In genomic region chr2:92173186-92173585, GRCm38 (mm10) we compare ENCODE assay signal across 22 mouse cellular contexts.
DNase-seq lines count a peak whose midpoint lies in the region; ATAC-seq lines count a peak whose summit lies in the region.
"Had no signal": no experiment of that assay in that cellular context is flagged by ENCODE, and none has a peak within 500 bp of the region (broad histone marks: within the 10 kb centered on the region; RNA-seq: fewer than 3 reads in every experiment).

No protein-coding gene starts in this region.

- H3K27ac ChIP-seq in intestine, embryonic 14.5 days (ENCODE audit: low read depth), result no peak overlapping the region
- H3K27ac ChIP-seq in intestine, embryonic 15.5 days, result no peak overlapping the region
- H3K27ac ChIP-seq: embryonic facial prominence, embryonic 13.5 days; embryonic facial prominence, embryonic 15.5 days; forebrain, embryonic 13.5 days; forebrain, embryonic 15.5 days had no signal

- H3K4me1 ChIP-seq in intestine, embryonic 14.5 days (replicated peaks; ENCODE audit: control insufficient read depth, insufficient read depth, low read length), result no peaks in the 10 kb centered on the region
- H3K4me1 ChIP-seq in intestine, embryonic 15.5 days (replicated peaks), result no peaks in the 10 kb centered on the region
- H3K4me1 ChIP-seq: embryonic facial prominence, embryonic 13.5 days; embryonic facial prominence, embryonic 15.5 days; forebrain, embryonic 15.5 days had no signal

- no peaks in the 10 kb centered on the region for H3K36me3 ChIP-seq in intestine, embryonic 14.5 days (ENCODE audit: control insufficient read depth, insufficient read depth, low read length)
- H3K36me3 ChIP-seq in intestine, embryonic 15.5 days, result no peaks in the 10 kb centered on the region
- H3K36me3 ChIP-seq: embryonic facial prominence, embryonic 13.5 days; embryonic facial prominence, embryonic 15.5 days; forebrain, embryonic 15.5 days had no signal

- H3K4me2 ChIP-seq in intestine, embryonic 14.5 days (ENCODE audit: low read length), result no peak overlapping the region
- no peak overlapping the region for H3K4me2 ChIP-seq in intestine, embryonic 15.5 days (replicated peaks)
- H3K4me2 ChIP-seq: embryonic facial prominence, embryonic 13.5 days; embryonic facial prominence, embryonic 15.5 days; forebrain, embryonic 13.5 days; forebrain, embryonic 15.5 days had no signal

- no peak overlapping the region for H3K4me3 ChIP-seq in intestine, embryonic 14.5 days (ENCODE audit: low read depth, low read length)
- H3K4me3 ChIP-seq in intestine, embryonic 15.5 days (replicated peaks), result no peak overlapping the region
- H3K4me3 ChIP-seq: embryonic facial prominence, embryonic 13.5 days; embryonic facial prominence, embryonic 15.5 days; erythroblast, embryonic 14.5 days; forebrain, embryonic 13.5 days; forebrain, embryonic 15.5 days had no signal

- no peaks in the 10 kb centered on the region for H3K27me3 ChIP-seq in intestine, embryonic 14.5 days (replicated peaks; ENCODE audit: control insufficient read depth, insufficient read depth, low read length)
- H3K27me3 ChIP-seq in intestine, embryonic 15.5 days (replicated peaks), result no peaks in the 10 kb centered on the region
- H3K27me3 ChIP-seq: embryonic facial prominence, embryonic 13.5 days; embryonic facial prominence, embryonic 15.5 days; forebrain, embryonic 13.5 days; forebrain, embryonic 15.5 days had no signal

- no peak overlapping the region for H3K9ac ChIP-seq in intestine, embryonic 14.5 days (ENCODE audit: low read length)
- H3K9ac ChIP-seq in intestine, embryonic 15.5 days, result no peak overlapping the region
- H3K9ac ChIP-seq: embryonic facial prominence, embryonic 13.5 days; embryonic facial prominence, embryonic 15.5 days; forebrain, embryonic 13.5 days; forebrain, embryonic 15.5 days; forebrain, postnatal 0 days had no signal

- WGBS in intestine, embryonic 14.5 days, result 83% methylated on average over 4 of the region's 4 CpGs
- 89% methylated on average over 4 of the region's 4 CpGs for WGBS in intestine, embryonic 15.5 days

- DNase-seq in heart, adult 11 months, result peak; percentile 46
- DNase-seq in heart, postnatal 4 days, result no peak
- DNase-seq in intestine, embryonic 14.5 days (ENCODE audit: low spot score), result peak; percentile 35
- no peak for DNase-seq in embryo, embryonic 9.5 days (ENCODE audit: extremely low spot score)
- no peak for DNase-seq in urinary bladder, adult 18-20 months (ENCODE audit: low spot score in 2 of 2)
- DNase-seq: adrenal gland, adult 2 months; adrenal gland, postnatal 10 days; adrenal gland, postnatal 25 days; cerebellum, adult 11 months; cerebellum, adult 18-20 months; cerebellum, adult 8-10 months; cerebellum, adult 9-11 months; cerebellum, postnatal 25 days; forebrain, postnatal 0 days had no signal

- no peak for ATAC-seq in intestine, embryonic 14.5 days (replicated peaks; ENCODE audit: low FRiP score, low TSS enrichment, low read depth)
- no peak for ATAC-seq in intestine, embryonic 15.5 days
- ATAC-seq in megakaryocyte, adult 5-6 weeks (ENCODE audit: poor library complexity, severe bottlenecking), result peak; percentile 90
- peak; percentile 71; the same call in 1 of the 2 replicates for ATAC-seq in neutrophil, adult 5-6 weeks (ENCODE audit: extremely low read depth, insufficient number of reproducible peaks, low FRiP score, poor library complexity, severe bottlenecking)
- ATAC-seq: forebrain, embryonic 13.5 days; forebrain, embryonic 15.5 days; forebrain, postnatal 0 days had no signal

- no peaks in the 10 kb centered on the region for H3K9me3 ChIP-seq in intestine, embryonic 14.5 days (ENCODE audit: control insufficient read depth, low read length)
- no peaks in the 10 kb centered on the region for H3K9me3 ChIP-seq in intestine, embryonic 15.5 days
- H3K9me3 ChIP-seq: embryonic facial prominence, embryonic 13.5 days; embryonic facial prominence, embryonic 15.5 days; forebrain, embryonic 13.5 days; forebrain, embryonic 15.5 days had no signal

Comparison
In these comparisons a context has a peak if more than half of its experiments do, and no peak if none do; other contexts are left out.
1. DNase-seq: peak in heart, adult 11 months (single experiment) and intestine, embryonic 14.5 days (single experiment); none in heart, postnatal 4 days (single experiment), embryo, embryonic 9.5 days (single experiment) and urinary bladder, adult 18-20 months (0 of 2).
2. ATAC-seq: peak in megakaryocyte, adult 5-6 weeks (single experiment) and neutrophil, adult 5-6 weeks (single experiment); none in intestine, embryonic 14.5 days (single experiment) and intestine, embryonic 15.5 days (single experiment).